Mouse (Mus musculus) mesoderm, embryonic 11.5 days (tissue): ENCODE data around the gene Iqck.

ENCODE experiments used
- DNase-seq: peaks from one replicate; pipeline ENCODE4 v3.0.0-alpha.2; 2012; ENCODE audit warnings: low read depth, low spot score

Gene Iqck

DNA sequence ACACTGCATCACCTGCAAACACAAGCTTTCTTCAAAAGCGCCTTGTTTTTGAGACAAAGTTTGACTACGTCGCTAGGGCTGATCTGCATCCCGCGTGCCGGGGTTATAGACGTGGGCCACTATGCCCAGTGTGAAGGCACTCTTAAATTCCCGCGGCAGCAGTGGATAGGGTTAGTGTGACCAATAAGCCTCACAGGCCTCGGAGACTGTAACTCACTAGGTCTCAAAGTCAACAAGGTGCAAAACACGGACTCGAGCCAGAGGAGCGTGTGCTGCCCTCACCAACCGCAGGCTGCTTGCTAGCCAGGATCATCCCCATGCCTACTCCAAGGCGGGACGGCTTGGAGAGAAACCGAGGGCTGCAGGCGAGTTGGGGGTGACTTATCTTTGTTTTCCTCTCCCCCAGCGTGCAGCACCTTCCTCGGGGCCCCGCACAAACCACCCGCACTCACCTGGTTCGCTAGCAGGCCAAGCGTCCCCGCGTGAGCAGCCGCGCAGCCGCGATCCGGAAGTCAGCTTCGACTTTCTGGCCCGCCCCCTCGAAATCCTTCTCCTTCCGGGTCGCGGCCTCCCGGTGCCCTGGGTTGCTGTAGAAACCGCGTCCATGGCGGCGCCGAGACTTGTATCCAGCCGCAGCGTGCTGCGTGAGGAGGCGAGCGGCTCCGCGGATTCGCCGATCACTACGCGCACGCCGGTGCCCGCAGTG, at the start of gene Iqck:
Gene Iqck (plus strand): TSS at position 582 of the 706 bp plus-strand sequence.
- peak; percentile 93 for DNase-seq

DNA sequence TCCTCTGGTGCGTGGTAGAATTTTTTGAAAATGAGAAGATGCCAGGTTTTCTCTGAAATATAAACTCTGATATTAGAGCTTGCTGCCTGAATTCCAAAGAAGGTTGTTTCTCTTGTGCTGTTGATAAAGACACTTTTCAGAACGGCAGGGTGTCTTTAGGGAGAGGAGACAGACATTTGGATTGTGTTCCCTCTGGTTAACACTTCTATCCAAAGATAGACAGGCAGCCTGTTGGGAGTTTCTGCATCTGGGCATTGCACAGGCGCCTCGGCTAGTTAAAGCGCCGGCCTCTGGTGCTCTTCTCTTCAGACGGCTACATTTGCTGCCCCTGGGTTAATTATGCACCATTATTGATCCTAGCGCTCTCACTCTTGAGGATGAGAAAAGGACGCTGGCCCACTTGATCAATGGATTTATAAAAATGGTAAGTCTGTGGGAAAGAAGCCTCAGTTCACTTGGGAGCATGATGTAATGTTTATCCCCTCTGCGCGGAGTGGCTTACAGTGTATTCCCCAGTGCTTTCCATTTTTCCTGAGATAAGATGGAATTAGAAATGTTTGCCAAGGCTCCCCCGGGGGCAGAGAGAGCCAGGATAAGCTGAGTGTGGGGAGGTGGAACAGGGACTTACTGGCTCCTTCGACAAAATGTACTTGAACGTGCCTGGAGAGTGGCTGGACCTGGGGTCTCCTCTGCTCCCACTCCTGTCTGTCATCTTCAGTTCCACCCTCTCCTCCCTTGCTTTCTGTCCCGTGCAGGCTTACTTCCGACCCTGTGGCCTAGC, 48.7 kb upstream of the Iqck start:
- no peak for DNase-seq

GRCm38 (mm10) chr7:118807899-118808298, 47.7 kb upstream of the Iqck start:
- DNase-seq: no peak

DNA sequence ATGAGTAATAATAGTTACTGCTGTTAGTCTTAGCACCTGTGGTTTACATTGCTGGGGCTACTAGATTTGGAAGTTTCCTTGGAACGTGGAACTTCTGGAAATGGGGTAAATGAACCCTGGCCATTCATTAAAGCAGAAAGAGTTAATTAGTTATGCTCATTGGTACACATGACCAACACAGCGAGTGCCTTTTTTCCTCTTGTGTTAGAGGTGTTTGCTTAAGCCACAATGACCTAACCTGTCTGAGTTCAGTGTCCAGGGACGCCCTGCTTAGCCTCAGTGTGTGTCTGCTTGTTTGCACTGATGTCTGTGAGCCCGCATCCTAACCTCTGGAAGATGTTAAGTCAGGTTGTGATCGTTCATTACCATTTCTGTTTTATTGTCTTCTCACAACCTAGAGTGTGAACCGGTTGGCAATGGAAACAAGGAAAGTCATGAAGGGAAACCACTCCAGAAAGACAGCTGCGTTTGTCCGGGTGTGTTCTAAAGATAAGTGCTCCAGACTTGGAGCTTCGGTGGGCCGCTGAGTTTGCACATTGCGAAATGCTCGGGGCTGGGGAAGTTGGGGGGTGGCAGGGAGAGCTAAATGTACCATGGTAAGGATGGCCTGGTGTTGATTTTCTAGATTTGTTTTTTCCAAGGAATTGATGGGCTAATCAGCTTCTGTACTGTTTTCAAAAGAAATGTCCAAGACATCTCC, 44.0 kb upstream of the Iqck start:
- DNase-seq: no peak

- no peak for DNase-seq
These were observed 42.0 kb upstream of the Iqck start for GRCm38 (mm10) chr7:118813592-118813991.

GRCm38 (mm10) chr7:118816275-118816674, 39.3 kb upstream of the Iqck start:
- DNase-seq: no peak

DNA sequence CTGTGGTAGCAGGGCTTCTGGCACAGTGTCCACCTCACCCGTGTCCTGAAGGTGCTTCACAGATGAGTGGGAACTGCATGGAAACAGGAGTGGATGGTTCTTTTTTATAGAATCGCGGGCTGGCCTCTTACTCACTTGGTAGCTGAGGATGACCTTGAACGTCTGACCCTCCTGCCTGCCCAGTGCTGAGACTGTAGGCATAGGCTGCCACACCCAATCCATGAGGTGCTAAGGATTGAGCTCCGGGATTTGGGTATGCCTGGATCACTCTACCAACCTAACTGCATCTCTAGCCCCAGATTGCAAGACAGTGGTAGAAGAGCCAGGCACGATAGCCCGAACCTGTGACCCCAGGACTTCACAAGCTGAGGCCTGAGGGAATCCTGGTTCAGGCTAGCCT, 37.8 kb upstream of the Iqck start:
- no peak for DNase-seq

DNA sequence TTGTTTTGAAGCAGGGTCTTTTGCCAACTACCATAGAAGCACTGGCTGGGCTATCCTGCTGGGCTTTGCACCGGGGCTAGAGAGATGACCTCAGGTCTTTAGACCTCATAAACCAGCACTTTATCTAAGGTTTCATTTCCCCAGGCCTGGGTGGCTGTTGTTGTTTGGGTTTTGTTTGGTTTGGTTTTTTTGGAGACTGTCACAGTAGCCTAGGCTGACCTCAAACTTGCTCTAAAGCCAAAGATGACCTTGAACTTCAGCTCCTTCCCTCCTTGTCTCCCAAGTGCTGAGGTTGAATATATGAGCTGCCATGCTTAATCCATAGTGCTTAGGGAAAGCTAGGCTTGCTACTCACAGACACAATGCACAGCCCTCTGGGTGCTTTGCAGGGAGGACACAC, 35.9 kb upstream of the Iqck start:
- no peak for DNase-seq

DNA sequence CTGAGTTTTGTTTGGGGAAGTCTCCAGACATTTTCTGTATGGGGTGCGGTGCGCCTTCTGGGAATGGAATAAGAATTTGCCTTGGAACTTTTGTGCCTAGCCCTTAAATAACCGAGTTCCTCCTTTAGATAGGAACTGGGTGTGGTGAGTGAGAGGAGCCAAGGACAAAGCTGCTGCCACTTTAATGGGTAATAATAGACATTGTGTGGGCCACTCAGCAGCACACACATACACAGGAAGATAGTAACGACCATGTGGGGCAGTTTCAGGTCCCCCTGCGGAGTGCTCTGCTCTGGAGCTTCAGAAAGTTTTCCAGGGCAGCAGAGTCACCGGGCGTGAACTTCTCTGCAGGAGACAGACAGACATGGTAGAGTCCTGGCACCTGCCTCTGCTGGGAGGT, 34.2 kb upstream of the Iqck start:
- DNase-seq: no peak

- DNase-seq: no peak
These were observed 33.5 kb upstream of the Iqck start for GRCm38 (mm10) chr7:118821887-118822556.

DNA sequence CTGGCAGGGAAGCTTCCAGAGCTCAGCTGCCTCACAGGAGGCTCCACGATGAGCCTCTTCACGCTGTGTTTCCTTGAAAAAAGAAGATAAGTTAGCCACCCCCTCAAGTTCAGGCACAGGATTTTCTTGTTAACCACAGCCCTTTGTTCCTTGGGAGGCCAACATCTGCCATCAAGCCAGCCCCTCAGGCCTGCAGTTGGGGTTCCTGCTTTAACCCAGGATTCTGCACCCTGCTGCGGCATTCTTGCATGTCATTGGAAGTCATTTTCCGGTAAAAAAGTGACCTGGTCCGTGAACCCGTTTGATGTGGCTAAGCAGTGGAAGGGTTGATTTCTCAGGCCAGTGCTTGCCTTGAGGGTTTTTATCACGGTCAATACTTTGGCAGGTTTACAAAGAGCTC, 31.1 kb upstream of the Iqck start:
- no peak for DNase-seq

DNA sequence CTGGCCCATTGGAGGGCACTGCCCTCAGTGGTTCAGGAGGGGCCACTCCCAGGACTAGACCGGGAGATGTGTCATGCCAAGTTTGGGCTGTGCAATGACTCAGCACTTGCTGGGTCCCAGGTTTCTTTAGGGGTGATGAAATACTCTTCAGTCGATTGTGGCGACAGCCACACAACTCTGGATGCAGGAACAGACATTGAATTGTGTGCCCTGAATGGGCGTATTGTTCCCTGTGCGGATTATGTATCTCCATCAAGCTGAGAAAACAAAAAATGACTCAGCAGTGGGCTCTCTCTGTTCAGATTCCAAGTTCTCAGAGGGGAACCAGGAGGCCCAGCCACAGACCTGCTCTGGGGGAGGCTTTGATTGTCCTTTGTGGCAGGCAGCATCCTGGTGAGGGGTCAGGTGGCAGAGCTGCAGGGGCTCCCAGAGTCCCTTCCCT, 27.6 kb upstream of the Iqck start:
- peak; percentile 34 for DNase-seq

DNA sequence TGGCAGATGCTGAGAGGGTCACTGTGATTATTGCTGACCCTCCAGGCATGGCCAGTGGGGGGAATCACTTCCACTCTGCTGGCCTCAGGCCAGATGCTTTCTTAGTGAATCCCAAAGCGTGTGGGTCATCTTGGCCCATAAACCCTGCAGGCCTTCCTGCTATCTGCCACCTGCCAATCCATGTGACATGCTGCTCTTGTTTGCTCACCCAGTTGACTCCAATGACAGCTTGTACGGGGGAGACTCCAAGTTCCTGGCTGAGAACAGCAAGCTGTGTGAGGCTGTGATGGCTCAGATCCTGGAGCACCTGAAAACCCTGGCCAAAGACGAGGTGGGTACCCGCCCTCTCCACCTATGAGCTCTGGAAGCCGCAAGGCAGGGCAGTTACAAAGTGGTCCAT, 17.7 kb upstream of the Iqck start:
- DNase-seq: no peak

DNA sequence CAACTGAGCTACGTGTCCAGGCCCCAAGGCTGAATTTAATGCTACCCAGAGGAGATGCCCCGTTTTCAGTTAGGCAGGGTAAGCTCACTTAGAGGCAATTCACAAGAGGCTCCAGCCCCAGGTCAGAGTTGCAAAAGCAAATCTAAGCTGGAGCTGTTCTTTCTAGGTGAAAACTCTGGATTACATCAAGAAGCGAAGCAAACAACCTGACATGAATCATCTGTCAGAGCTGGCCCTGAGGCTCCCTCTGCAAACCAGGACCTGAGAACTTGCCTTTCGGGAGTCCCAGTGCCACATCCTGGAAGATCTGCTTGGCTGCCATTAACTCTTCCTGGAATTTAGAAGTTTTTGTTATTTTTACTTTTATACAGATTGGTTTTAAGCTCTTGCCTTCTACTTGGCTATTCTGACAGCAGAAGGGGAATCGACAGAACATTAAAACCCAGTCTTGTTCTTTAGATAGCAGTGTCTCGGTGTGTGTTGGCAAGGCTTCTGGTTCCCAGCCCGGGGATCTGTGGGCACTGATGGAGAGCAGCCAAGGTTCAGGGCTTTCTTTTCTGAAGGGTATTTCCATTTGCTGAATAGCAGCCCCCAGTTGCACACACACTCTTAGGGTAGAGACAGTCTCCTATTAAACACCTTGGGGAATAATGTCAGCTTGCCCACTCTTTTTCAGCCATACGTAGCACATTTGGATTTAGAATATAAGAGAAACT, 14.4 kb upstream of the Iqck start:
- no peak for DNase-seq

DNA sequence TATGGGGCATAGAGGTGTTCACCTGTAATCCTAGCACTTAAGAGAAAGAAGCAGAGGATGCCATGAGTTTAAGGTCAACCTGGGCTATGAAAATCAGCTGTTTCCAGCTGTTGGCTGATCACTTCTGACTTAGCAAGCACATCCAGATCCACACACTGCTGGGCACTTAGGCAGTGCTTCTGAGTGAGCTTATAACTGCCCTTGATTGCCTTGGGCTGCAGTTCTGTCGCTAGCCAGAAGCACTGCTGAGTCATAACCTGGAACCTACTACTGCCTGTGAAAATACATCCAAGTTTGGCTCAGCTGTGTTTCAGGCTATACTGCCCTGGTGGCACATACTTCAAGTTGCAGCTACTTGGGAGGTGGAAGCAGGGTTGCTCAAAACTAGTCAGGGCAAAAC, 13.8 kb upstream of the Iqck start:
- DNase-seq: no peak

DNA sequence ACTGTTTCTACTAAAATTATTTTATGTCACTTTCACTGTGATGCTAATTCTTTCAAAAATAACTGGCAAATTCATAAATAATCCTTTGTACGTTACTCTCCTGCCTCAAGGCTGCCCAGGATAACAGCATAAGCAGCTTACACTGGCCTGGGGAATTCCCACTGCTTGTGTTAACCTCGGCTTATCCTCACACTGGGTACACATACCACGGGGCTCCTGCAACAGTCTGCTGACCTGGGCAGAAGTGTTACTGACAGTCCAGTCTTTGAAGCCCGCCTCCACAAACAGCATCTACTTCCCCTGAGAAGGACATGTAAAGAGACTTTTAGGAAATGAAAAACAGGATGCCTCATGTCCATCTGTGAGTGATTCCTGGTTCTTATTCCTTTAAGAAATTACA, 12.6 kb upstream of the Iqck start:
- no peak for DNase-seq

GRCm38 (mm10) chr7:118845141-118845540, 10.4 kb upstream of the Iqck start:
- DNase-seq: no peak

DNA sequence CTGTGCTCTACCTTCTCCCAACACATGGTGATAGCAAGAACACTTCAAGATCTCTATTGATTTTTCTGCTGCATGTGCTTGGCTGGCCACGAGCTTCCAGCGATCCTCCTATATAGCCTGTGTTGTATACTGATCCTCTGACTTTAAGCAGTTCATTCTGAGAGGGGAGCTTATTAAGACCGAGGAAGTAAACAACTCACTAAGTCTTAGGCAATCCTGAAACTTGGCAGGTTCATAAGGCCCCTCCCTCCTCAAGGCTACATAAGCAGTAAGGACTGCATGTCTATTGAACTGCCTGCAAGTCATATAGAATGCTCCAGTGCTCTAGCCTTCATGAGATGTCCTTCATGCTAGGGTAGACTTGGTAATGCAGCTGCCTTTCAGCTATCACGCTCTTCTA, 9.2 kb upstream of the Iqck start:
- DNase-seq: no peak

- DNase-seq: no peak
These were observed 6.8 kb upstream of the Iqck start for GRCm38 (mm10) chr7:118848796-118849195.

- no peak for DNase-seq
These were observed 5.9 kb upstream of the Iqck start for GRCm38 (mm10) chr7:118849543-118850250.
